Mouse (Mus musculus): Measurements from ENCODE around the gene Slain1. TPM values are rescaled to one million over a fixed set of nuclear protein-coding genes. Genes with fewer than 3 reads are reported as not detected.

The Slain1 gene
- 11.4 and 14.0 TPM in 2 replicates for polyA plus RNA-seq (2015; fragmentation: Nextera tagmentation; extraction: Ambion mirVana)

- no peaks in the 10 kb centered on the region for H3K9me3 ChIP-seq (replicated peaks)
- 0% methylated on average over 31 of the region's 32 CpGs for WGBS
- peak within 1 kb of the TSS; percentile 77 for H3K4me2 ChIP-seq
- H3K4me3 ChIP-seq: peak within 1 kb of the TSS; percentile 99
- H3K4me1 ChIP-seq: peaks cover 61% of the 10 kb centered on the region
- peak; percentile 98 for ATAC-seq
- no peaks in the 10 kb centered on the region for H3K36me3 ChIP-seq (ENCODE audit: poor library complexity, severe bottlenecking)
- peak within 1 kb of the TSS; percentile 99 for H3K27ac ChIP-seq
- H3K9ac ChIP-seq: peak within 1 kb of the TSS; percentile 99
- H3K27me3 ChIP-seq: no peaks in the 10 kb centered on the region
Measured at GRCm38 (mm10) chr14:103649896-103650334, at the start of gene Slain1. TSS of gene Slain1 (plus strand) at chr14:103650228.

GRCm38 (mm10) chr14:103608063-103608462, 42.0 kb upstream of the Slain1 start:
- 86% methylated on average over 8 of the region's 8 CpGs for WGBS
- Histone ChIP-seq H3K9me3 (replicated peaks) (no peaks in the 10 kb centered on the region), H3K9ac (no peak overlapping the region), H3K4me1 (no peaks in the 10 kb centered on the region), H3K4me2 (no peak overlapping the region), H3K4me3 (no peak overlapping the region), H3K27me3 (no peaks in the 10 kb centered on the region), H3K27ac (no peak overlapping the region), H3K36me3 (ENCODE audit: poor library complexity, severe bottlenecking) (no peaks in the 10 kb centered on the region)
- no peak for ATAC-seq

- Histone ChIP-seq H3K9me3 (replicated peaks) (no peaks in the 10 kb centered on the region), H3K27me3 (no peaks in the 10 kb centered on the region), H3K4me3 (no peak overlapping the region), H3K9ac (no peak overlapping the region), H3K36me3 (ENCODE audit: poor library complexity, severe bottlenecking) (no peaks in the 10 kb centered on the region), H3K4me2 (no peak overlapping the region), H3K4me1 (no peaks in the 10 kb centered on the region), H3K27ac (no peak overlapping the region)
- WGBS: 60% methylated on average over 6 of the region's 6 CpGs
- peak; percentile 92 for ATAC-seq
Measured at GRCm38 (mm10) chr14:103613573-103614271, 36.3 kb upstream of the Slain1 start.

- Histone ChIP-seq H3K27ac (peak overlapping the region; percentile 14; the same call in 1 of the 2 replicates), H3K4me3 (no peak overlapping the region), H3K27me3 (no peaks in the 10 kb centered on the region), H3K9me3 (replicated peaks) (no peaks in the 10 kb centered on the region), H3K4me1 (no peaks in the 10 kb centered on the region), H3K36me3 (ENCODE audit: poor library complexity, severe bottlenecking) (no peaks in the 10 kb centered on the region), H3K9ac (no peak overlapping the region), H3K4me2 (no peak overlapping the region)
- 82% methylated on average over 4 of the region's 4 CpGs for WGBS
- ATAC-seq: peak; percentile 62
Measured at GRCm38 (mm10) chr14:103614272-103614587, 35.8 kb upstream of the Slain1 start.

- Histone ChIP-seq H3K27ac (no peak overlapping the region), H3K27me3 (no peaks in the 10 kb centered on the region), H3K4me3 (no peak overlapping the region), H3K9me3 (replicated peaks) (no peaks in the 10 kb centered on the region), H3K4me1 (no peaks in the 10 kb centered on the region), H3K36me3 (ENCODE audit: poor library complexity, severe bottlenecking) (no peaks in the 10 kb centered on the region), H3K9ac (no peak overlapping the region), H3K4me2 (no peak overlapping the region)
- ATAC-seq: no peak
- 94% methylated on average over 4 of the region's 4 CpGs for WGBS
Measured at GRCm38 (mm10) chr14:103619756-103620155, 30.3 kb upstream of the Slain1 start.

- Histone ChIP-seq H3K9me3 (replicated peaks) (no peaks in the 10 kb centered on the region), H3K9ac (no peak overlapping the region), H3K4me3 (no peak overlapping the region), H3K27ac (no peak overlapping the region), H3K4me2 (no peak overlapping the region), H3K4me1 (no peaks in the 10 kb centered on the region), H3K27me3 (no peaks in the 10 kb centered on the region), H3K36me3 (ENCODE audit: poor library complexity, severe bottlenecking) (no peaks in the 10 kb centered on the region)
- WGBS: 95% methylated on average over 2 of the region's 2 CpGs
- no peak for ATAC-seq
Measured at GRCm38 (mm10) chr14:103621207-103621606, 28.8 kb upstream of the Slain1 start.

GRCm38 (mm10) chr14:103626100-103626499, 23.9 kb upstream of the Slain1 start:
- no peaks in the 10 kb centered on the region for H3K27me3 ChIP-seq
- no peaks in the 10 kb centered on the region for H3K36me3 ChIP-seq (ENCODE audit: poor library complexity, severe bottlenecking)
- H3K9ac ChIP-seq: no peak overlapping the region
- H3K27ac ChIP-seq: no peak overlapping the region
- no peak overlapping the region for H3K4me3 ChIP-seq
- no peaks in the 10 kb centered on the region for H3K9me3 ChIP-seq (replicated peaks)
- ATAC-seq: no peak
- 90% methylated on average over 6 of the region's 6 CpGs for WGBS
- no peak overlapping the region for H3K4me2 ChIP-seq
- H3K4me1 ChIP-seq: no peaks in the 10 kb centered on the region

GRCm38 (mm10) chr14:103629639-103630364, 20.2 kb upstream of the Slain1 start:
- H3K27ac ChIP-seq: no peak overlapping the region
- H3K36me3 ChIP-seq (ENCODE audit: poor library complexity, severe bottlenecking): no peaks in the 10 kb centered on the region
- H3K27me3 ChIP-seq: no peaks in the 10 kb centered on the region
- no peak overlapping the region for H3K4me2 ChIP-seq
- no peak overlapping the region for H3K9ac ChIP-seq
- no peaks in the 10 kb centered on the region for H3K4me1 ChIP-seq
- peak; percentile 51; the same call in 1 of the 2 replicates for ATAC-seq
- no peak overlapping the region for H3K4me3 ChIP-seq
- no peaks in the 10 kb centered on the region for H3K9me3 ChIP-seq (replicated peaks)
- 94% methylated on average over 7 of the region's 7 CpGs for WGBS

- Histone ChIP-seq H3K9ac (no peak overlapping the region), H3K4me1 (no peaks in the 10 kb centered on the region), H3K27ac (no peak overlapping the region), H3K36me3 (ENCODE audit: poor library complexity, severe bottlenecking) (no peaks in the 10 kb centered on the region), H3K9me3 (replicated peaks) (no peaks in the 10 kb centered on the region), H3K4me3 (no peak overlapping the region), H3K27me3 (no peaks in the 10 kb centered on the region), H3K4me2 (no peak overlapping the region)
- ATAC-seq: peak; percentile 24; the same call in 1 of the 2 replicates
- WGBS: 83% methylated on average over 8 of the region's 8 CpGs
Measured at GRCm38 (mm10) chr14:103630545-103630944, 19.5 kb upstream of the Slain1 start.

- no peak overlapping the region for H3K27ac ChIP-seq
- no peak overlapping the region for H3K9ac ChIP-seq
- no peak overlapping the region for H3K4me3 ChIP-seq
- H3K4me1 ChIP-seq: peaks cover 14% of the 10 kb centered on the region
- ATAC-seq: no peak
- H3K36me3 ChIP-seq (ENCODE audit: poor library complexity, severe bottlenecking): no peaks in the 10 kb centered on the region
- 64% methylated on average over 3 of the region's 3 CpGs for WGBS
- no peaks in the 10 kb centered on the region for H3K27me3 ChIP-seq
- no peaks in the 10 kb centered on the region for H3K9me3 ChIP-seq (replicated peaks)
- H3K4me2 ChIP-seq: no peak overlapping the region
Measured at GRCm38 (mm10) chr14:103643933-103644332, 6.1 kb upstream of the Slain1 start.

- peaks cover 44% of the 10 kb centered on the region for H3K4me1 ChIP-seq
- WGBS: 16% methylated on average over 2 of the region's 2 CpGs
- H3K4me2 ChIP-seq: no peak overlapping the region
- H3K27ac ChIP-seq: peak overlapping the region; percentile 99
- H3K4me3 ChIP-seq: no peak overlapping the region
- no peaks in the 10 kb centered on the region for H3K36me3 ChIP-seq (ENCODE audit: poor library complexity, severe bottlenecking)
- no peaks in the 10 kb centered on the region for H3K9me3 ChIP-seq (replicated peaks)
- no peaks in the 10 kb centered on the region for H3K27me3 ChIP-seq
- ATAC-seq: no peak
- 0 out of 2 replicates have a peak overlapping the region, but pooled peaks have one; percentile 30 for H3K9ac ChIP-seq
Measured at GRCm38 (mm10) chr14:103647981-103648380, 2.0 kb upstream of the Slain1 start.

GRCm38 (mm10) chr14:103648623-103649255, 1.3 kb upstream of the Slain1 start:
- no peaks in the 10 kb centered on the region for H3K36me3 ChIP-seq (ENCODE audit: poor library complexity, severe bottlenecking)
- peak overlapping the region; percentile 20 for H3K4me3 ChIP-seq
- H3K4me1 ChIP-seq: peaks cover 52% of the 10 kb centered on the region
- 13% methylated on average over 12 of the region's 12 CpGs for WGBS
- no peaks in the 10 kb centered on the region for H3K9me3 ChIP-seq (replicated peaks)
- ATAC-seq: no peak
- H3K9ac ChIP-seq: peak overlapping the region; percentile 48
- peak overlapping the region; percentile 77 for H3K4me2 ChIP-seq
- H3K27ac ChIP-seq: peak overlapping the region; percentile 99
- H3K27me3 ChIP-seq: no peaks in the 10 kb centered on the region
